Mouse (Mus musculus): ENCODE results near the gene Igsf21. TPM values are rescaled to one million over a fixed set of nuclear protein-coding genes. Genes with fewer than 3 reads are reported as not detected.

The Igsf21 gene
- 0.07 TPM in 1 of 2 replicates, not detected in the other for polyA plus RNA-seq (2012; ENCODE audit: low replicate concordance)

DNA sequence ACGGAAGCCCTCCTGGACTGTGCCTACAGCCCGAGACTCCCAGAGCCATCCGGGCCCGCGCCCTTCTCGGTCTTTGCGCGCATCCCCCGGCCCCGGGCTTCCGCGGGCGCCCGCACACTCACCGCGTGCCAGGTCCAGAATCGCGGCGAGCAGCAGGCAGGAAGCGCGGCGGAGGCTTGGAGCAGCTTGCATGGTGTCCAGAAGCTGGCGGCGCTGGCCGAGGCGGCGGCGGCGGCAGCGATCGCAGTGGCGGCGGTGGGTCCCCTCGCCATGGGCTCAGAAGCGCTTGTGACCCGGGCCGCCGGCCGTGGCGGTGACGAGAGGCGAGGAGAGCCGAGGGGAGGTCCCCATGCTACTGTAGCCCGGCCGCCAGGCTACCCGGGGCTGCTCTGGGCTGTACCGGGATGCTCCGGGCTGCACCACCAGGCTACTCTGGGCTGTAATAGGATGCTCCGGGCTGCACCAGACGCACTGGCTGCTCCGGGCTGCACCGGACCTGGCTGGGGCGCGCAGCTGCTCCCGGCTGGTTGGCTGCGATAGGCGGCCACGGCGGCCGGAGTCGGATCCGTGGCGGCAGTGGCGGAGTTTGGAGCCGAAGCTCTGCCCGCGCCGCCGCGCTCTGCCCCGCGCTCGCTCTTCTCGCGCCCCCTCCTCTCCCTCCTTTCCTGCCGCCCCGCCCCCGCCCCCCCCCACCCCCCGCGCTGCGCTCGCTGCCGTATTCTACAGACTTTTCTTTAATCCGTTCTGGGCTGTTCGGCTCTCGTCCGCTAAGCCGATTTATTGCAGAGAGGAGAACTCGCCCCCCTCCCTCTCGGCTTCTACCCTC is at the start of gene Igsf21:
Gene Igsf21, minus strand, starts transcription at position 605 of the 826 bp plus-strand sequence.

All from hematopoietic multipotent progenitor cell, adult 10-12 weeks (in vitro differentiated cells).